Mouse (Mus musculus): ENCODE measurements around the gene Gfpt1. TPM values are rescaled to one million over a fixed set of nuclear protein-coding genes. Genes with fewer than 3 reads are reported as not detected.

The Gfpt1 gene
- polyA plus RNA-seq, 1 experiment from 2014 or later: 20.0 TPM

GRCm38 (mm10) chr6:87120661-87121060, 78.0 kb downstream of the Gfpt1 start:
- DNase-seq (ENCODE audit: low spot score) (no peak), ATAC-seq (replicated peaks; ENCODE audit: insufficient number of reproducible peaks, low FRiP score, low TSS enrichment, low read depth) (no peak)
- Histone ChIP-seq H3K4me3 (ENCODE audit: low read depth, low read length) (no peak overlapping the region), H3K27ac (replicated peaks; ENCODE audit: low read depth, low read length) (no peak overlapping the region), H3K27me3 (ENCODE audit: control insufficient read depth, insufficient read depth, low read length) (no peaks in the 10 kb centered on the region), H3K4me1 (ENCODE audit: control insufficient read depth, insufficient read depth, low read length) (no peaks in the 10 kb centered on the region), H3K9ac (replicated peaks; ENCODE audit: low read length) (no peak overlapping the region), H3K4me2 (ENCODE audit: low read depth, low read length) (no peak overlapping the region), H3K9me3 (replicated peaks; ENCODE audit: control insufficient read depth, low read length) (no peaks in the 10 kb centered on the region), H3K36me3 (replicated peaks; ENCODE audit: control insufficient read depth, insufficient read depth, low read depth, low read length) (no peaks in the 10 kb centered on the region)
- 90% methylated on average over 6 of the region's 6 CpGs for whole genome bisulfite sequencing

- Histone ChIP-seq H3K9ac (replicated peaks; ENCODE audit: low read length) (no peak overlapping the region), H3K4me2 (ENCODE audit: low read depth, low read length) (no peak overlapping the region), H3K4me3 (ENCODE audit: low read depth, low read length) (no peak overlapping the region), H3K36me3 (replicated peaks; ENCODE audit: control insufficient read depth, insufficient read depth, low read depth, low read length) (no peaks in the 10 kb centered on the region), H3K27ac (replicated peaks; ENCODE audit: low read depth, low read length) (no peak overlapping the region), H3K4me1 (ENCODE audit: control insufficient read depth, insufficient read depth, low read length) (no peaks in the 10 kb centered on the region), H3K27me3 (ENCODE audit: control insufficient read depth, insufficient read depth, low read length) (no peaks in the 10 kb centered on the region), H3K9me3 (replicated peaks; ENCODE audit: control insufficient read depth, low read length) (no peaks in the 10 kb centered on the region)
- DNase-seq (ENCODE audit: low spot score) (no peak), ATAC-seq (replicated peaks; ENCODE audit: insufficient number of reproducible peaks, low FRiP score, low TSS enrichment, low read depth) (no peak)
- WGBS: 84% methylated on average over 7 of the region's 7 CpGs
Measured at GRCm38 (mm10) chr6:87121961-87122360, 79.3 kb downstream of the Gfpt1 start.

- Histone ChIP-seq H3K9me3 (replicated peaks; ENCODE audit: control insufficient read depth, low read length) (no peaks in the 10 kb centered on the region), H3K27me3 (ENCODE audit: control insufficient read depth, insufficient read depth, low read length) (no peaks in the 10 kb centered on the region), H3K4me1 (ENCODE audit: control insufficient read depth, insufficient read depth, low read length) (no peaks in the 10 kb centered on the region), H3K27ac (replicated peaks; ENCODE audit: low read depth, low read length) (no peak overlapping the region), H3K4me3 (ENCODE audit: low read depth, low read length) (no peak overlapping the region), H3K36me3 (replicated peaks; ENCODE audit: control insufficient read depth, insufficient read depth, low read depth, low read length) (no peaks in the 10 kb centered on the region), H3K4me2 (ENCODE audit: low read depth, low read length) (no peak overlapping the region), H3K9ac (replicated peaks; ENCODE audit: low read length) (no peak overlapping the region)
- DNase-seq (ENCODE audit: low spot score) (no peak), ATAC-seq (replicated peaks; ENCODE audit: insufficient number of reproducible peaks, low FRiP score, low TSS enrichment, low read depth) (no peak)
- WGBS: 86% methylated on average over 6 of the region's 6 CpGs
Measured at GRCm38 (mm10) chr6:87123406-87123805, 80.8 kb downstream of the Gfpt1 start.

GRCm38 (mm10) chr6:87123973-87124372, 81.3 kb downstream of the Gfpt1 start:
- no peak overlapping the region for H3K4me3 ChIP-seq (ENCODE audit: low read depth, low read length)

GRCm38 (mm10) chr6:87127049-87127753, 84.6 kb downstream of the Gfpt1 start:
- peak; percentile 36 for DNase-seq (ENCODE audit: low spot score)

More at GRCm38 (mm10) chr6:87123973-87124372, 81.3 kb downstream of the Gfpt1 start:
- no peak overlapping the region for H3K27ac ChIP-seq (replicated peaks; ENCODE audit: low read depth, low read length)
- no peak for DNase-seq (ENCODE audit: low spot score)
- no peaks in the 10 kb centered on the region for H3K36me3 ChIP-seq (replicated peaks; ENCODE audit: control insufficient read depth, insufficient read depth, low read depth, low read length)
- no peaks in the 10 kb centered on the region for H3K27me3 ChIP-seq (ENCODE audit: control insufficient read depth, insufficient read depth, low read length)
- ATAC-seq (replicated peaks; ENCODE audit: insufficient number of reproducible peaks, low FRiP score, low TSS enrichment, low read depth): no peak
- H3K9me3 ChIP-seq (replicated peaks; ENCODE audit: control insufficient read depth, low read length): no peaks in the 10 kb centered on the region
- no peak overlapping the region for H3K9ac ChIP-seq (replicated peaks; ENCODE audit: low read length)
- no peak overlapping the region for H3K4me2 ChIP-seq (ENCODE audit: low read depth, low read length)
- no peaks in the 10 kb centered on the region for H3K4me1 ChIP-seq (ENCODE audit: control insufficient read depth, insufficient read depth, low read length)
- WGBS: 85% methylated on average over 4 of the region's 4 CpGs

GRCm38 (mm10) chr6:87129861-87130260, 87.2 kb downstream of the Gfpt1 start:
- DNase-seq (ENCODE audit: low spot score) (no peak), ATAC-seq (replicated peaks; ENCODE audit: insufficient number of reproducible peaks, low FRiP score, low TSS enrichment, low read depth) (no peak)
- H3K4me1 ChIP-seq (ENCODE audit: control insufficient read depth, insufficient read depth, low read length): no peaks in the 10 kb centered on the region
- H3K9ac ChIP-seq (replicated peaks; ENCODE audit: low read length): no peak overlapping the region
- WGBS: 91% methylated on average over 8 of the region's 8 CpGs
- no peaks in the 10 kb centered on the region for H3K9me3 ChIP-seq (replicated peaks; ENCODE audit: control insufficient read depth, low read length)
- no peaks in the 10 kb centered on the region for H3K36me3 ChIP-seq (replicated peaks; ENCODE audit: control insufficient read depth, insufficient read depth, low read depth, low read length)
- no peak overlapping the region for H3K4me2 ChIP-seq (ENCODE audit: low read depth, low read length)
- H3K27ac ChIP-seq (replicated peaks; ENCODE audit: low read depth, low read length): no peak overlapping the region
- H3K4me3 ChIP-seq (ENCODE audit: low read depth, low read length): no peak overlapping the region
- no peaks in the 10 kb centered on the region for H3K27me3 ChIP-seq (ENCODE audit: control insufficient read depth, insufficient read depth, low read length)

More at GRCm38 (mm10) chr6:87127049-87127753, 84.6 kb downstream of the Gfpt1 start:
- H3K9ac ChIP-seq (replicated peaks; ENCODE audit: low read length): no peak overlapping the region
- ATAC-seq (replicated peaks; ENCODE audit: insufficient number of reproducible peaks, low FRiP score, low TSS enrichment, low read depth): no peak
- no peak overlapping the region for H3K4me3 ChIP-seq (ENCODE audit: low read depth, low read length)
- no peaks in the 10 kb centered on the region for H3K9me3 ChIP-seq (replicated peaks; ENCODE audit: control insufficient read depth, low read length)
- WGBS: 30% methylated on average over 8 of the region's 8 CpGs
- H3K27me3 ChIP-seq (ENCODE audit: control insufficient read depth, insufficient read depth, low read length): no peaks in the 10 kb centered on the region
- no peaks in the 10 kb centered on the region for H3K36me3 ChIP-seq (replicated peaks; ENCODE audit: control insufficient read depth, insufficient read depth, low read depth, low read length)
- no peak overlapping the region for H3K27ac ChIP-seq (replicated peaks; ENCODE audit: low read depth, low read length)
- no peak overlapping the region for H3K4me2 ChIP-seq (ENCODE audit: low read depth, low read length)
- H3K4me1 ChIP-seq (ENCODE audit: control insufficient read depth, insufficient read depth, low read length): no peaks in the 10 kb centered on the region

- Histone ChIP-seq H3K4me3 (ENCODE audit: low read depth, low read length) (no peak overlapping the region), H3K27me3 (ENCODE audit: control insufficient read depth, insufficient read depth, low read length) (no peaks in the 10 kb centered on the region), H3K4me1 (ENCODE audit: control insufficient read depth, insufficient read depth, low read length) (no peaks in the 10 kb centered on the region), H3K4me2 (ENCODE audit: low read depth, low read length) (no peak overlapping the region), H3K9me3 (replicated peaks; ENCODE audit: control insufficient read depth, low read length) (no peaks in the 10 kb centered on the region), H3K36me3 (replicated peaks; ENCODE audit: control insufficient read depth, insufficient read depth, low read depth, low read length) (no peaks in the 10 kb centered on the region), H3K9ac (replicated peaks; ENCODE audit: low read length) (no peak overlapping the region), H3K27ac (replicated peaks; ENCODE audit: low read depth, low read length) (no peak overlapping the region)
- ATAC-seq (replicated peaks; ENCODE audit: insufficient number of reproducible peaks, low FRiP score, low TSS enrichment, low read depth) (no peak), DNase-seq (ENCODE audit: low spot score) (no peak)
- WGBS: 96% methylated on average over 7 of the region's 7 CpGs
Measured at GRCm38 (mm10) chr6:87130628-87131027, 88.0 kb downstream of the Gfpt1 start.

GRCm38 (mm10) chr6:87131078-87131477, 88.4 kb downstream of the Gfpt1 start:
- Histone ChIP-seq H3K9ac (replicated peaks; ENCODE audit: low read length) (no peak overlapping the region), H3K4me2 (ENCODE audit: low read depth, low read length) (no peak overlapping the region), H3K4me1 (ENCODE audit: control insufficient read depth, insufficient read depth, low read length) (no peaks in the 10 kb centered on the region), H3K9me3 (replicated peaks; ENCODE audit: control insufficient read depth, low read length) (no peaks in the 10 kb centered on the region), H3K36me3 (replicated peaks; ENCODE audit: control insufficient read depth, insufficient read depth, low read depth, low read length) (no peaks in the 10 kb centered on the region), H3K27ac (replicated peaks; ENCODE audit: low read depth, low read length) (no peak overlapping the region), H3K4me3 (ENCODE audit: low read depth, low read length) (no peak overlapping the region), H3K27me3 (ENCODE audit: control insufficient read depth, insufficient read depth, low read length) (no peaks in the 10 kb centered on the region)
- no peak for DNase-seq (ENCODE audit: low spot score)
- WGBS: 59% methylated on average over 1 of the region's 1 CpGs
- no peak for ATAC-seq (replicated peaks; ENCODE audit: insufficient number of reproducible peaks, low FRiP score, low TSS enrichment, low read depth)

All from embryonic facial prominence, embryonic 11.5 days (tissue).